Comparison of ENCODE assay signal across 12 mouse cellular contexts in the genomic region with DNA sequence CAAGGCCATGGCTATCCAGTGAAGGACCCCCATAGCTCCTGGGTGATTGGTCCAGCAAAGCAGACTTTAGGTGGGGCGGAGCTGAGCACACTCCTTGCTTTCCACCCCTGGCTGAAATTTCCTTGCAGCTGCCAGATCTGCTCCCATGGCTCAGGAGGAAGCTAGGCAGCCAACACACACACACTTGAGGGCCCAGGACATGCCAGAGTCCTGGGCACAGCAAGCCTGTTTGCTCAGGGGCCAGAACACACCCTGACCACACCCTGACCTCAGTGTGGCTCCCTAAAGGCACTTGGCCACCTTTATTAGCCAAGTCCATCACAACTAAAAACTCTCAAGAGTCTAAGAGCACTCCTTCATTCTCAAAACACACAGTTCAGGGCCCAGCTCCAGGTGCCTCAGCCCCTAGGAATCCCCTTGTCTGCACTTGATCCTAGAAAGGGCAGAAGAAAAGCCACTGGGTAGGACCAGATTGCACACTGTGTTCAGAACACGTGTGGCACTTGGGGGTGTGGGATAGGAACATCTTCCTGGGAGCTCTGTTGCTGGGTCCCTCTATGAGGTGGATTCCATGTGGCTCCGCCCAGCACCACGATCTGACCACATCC. TPM values are rescaled to one million over a fixed set of nuclear protein-coding genes. Genes with fewer than 3 reads are reported as not detected.
DNase-seq lines count a peak whose midpoint lies in the region; ATAC-seq lines count a peak whose summit lies in the region.
"Had no signal": no experiment of that assay in that cellular context is flagged by ENCODE, and none has a peak within 500 bp of the region (broad histone marks: within the 10 kb centered on the region; RNA-seq: fewer than 3 reads in every experiment).

No protein-coding gene starts in this region.

- no peaks in the 10 kb centered on the region for H3K9me3 ChIP-seq in embryonic facial prominence, embryonic 13.5 days
- H3K9me3 ChIP-seq in embryonic facial prominence, embryonic 10.5 days = no peaks in the 10 kb centered on the region
- H3K9me3 ChIP-seq in stomach, embryonic 14.5 days (ENCODE audit: control insufficient read depth, low read depth, low read length) = no peaks in the 10 kb centered on the region
- H3K9me3 ChIP-seq: forebrain, embryonic 12.5 days; liver, embryonic 15.5 days had no signal

- ATAC-seq in embryonic facial prominence, embryonic 13.5 days (ENCODE audit: insufficient number of reproducible peaks, insufficient read depth, low FRiP score, low TSS enrichment, low read depth) = no peak
- peak; percentile 35; the same call in 1 of the 2 replicates for ATAC-seq in stomach, embryonic 14.5 days (ENCODE audit: insufficient number of reproducible peaks, insufficient read depth, low FRiP score, low read depth)
- no peak for ATAC-seq in monocyte, adult 5-6 weeks (replicated peaks; ENCODE audit: insufficient number of reproducible peaks, low FRiP score, low TSS enrichment, poor library complexity, severe bottlenecking)
- ATAC-seq: hindbrain, embryonic 16.5 days had no signal

- no peak for DNase-seq in embryonic facial prominence, embryonic 10.5 days (ENCODE audit: low spot score)
- peak; percentile 2 for DNase-seq in ovary, postnatal 36 days (ENCODE audit: low spot score)
- no peak for DNase-seq in ovary, postnatal 10 days (ENCODE audit: low spot score)
- peak; percentile 91 to 94 for DNase-seq in lung, adult 18-20 months
- DNase-seq in adrenal gland, adult (ENCODE audit: inconsistent age in 2 of 2, low spot score in 1 of 2) = no peak
- DNase-seq: adrenal gland, adult 2 months had no signal

- no peak overlapping the region for H3K4me3 ChIP-seq in embryonic facial prominence, embryonic 13.5 days
- no peak overlapping the region for H3K4me3 ChIP-seq in embryonic facial prominence, embryonic 10.5 days
- H3K4me3 ChIP-seq in stomach, embryonic 14.5 days (ENCODE audit: low read depth, low read length) = no peak overlapping the region
- H3K4me3 ChIP-seq: forebrain, embryonic 12.5 days; liver, embryonic 15.5 days had no signal

- H3K9ac ChIP-seq in embryonic facial prominence, embryonic 13.5 days = no peak overlapping the region
- H3K9ac ChIP-seq in stomach, embryonic 14.5 days (replicated peaks; ENCODE audit: low read depth, low read length) = no peak overlapping the region
- H3K9ac ChIP-seq: forebrain, embryonic 12.5 days; liver, embryonic 15.5 days had no signal

- 77% methylated on average over 4 of the region's 4 CpGs for WGBS in embryonic facial prominence, embryonic 13.5 days
- WGBS in embryonic facial prominence, embryonic 10.5 days = 87% methylated on average over 4 of the region's 4 CpGs
- 78% methylated on average over 4 of the region's 4 CpGs for WGBS in stomach, embryonic 14.5 days

- H3K4me2 ChIP-seq in embryonic facial prominence, embryonic 13.5 days = no peak overlapping the region
- no peak overlapping the region for H3K4me2 ChIP-seq in stomach, embryonic 14.5 days (replicated peaks; ENCODE audit: low read depth, low read length)
- H3K4me2 ChIP-seq: forebrain, embryonic 12.5 days; liver, embryonic 15.5 days had no signal

- H3K36me3 ChIP-seq in embryonic facial prominence, embryonic 13.5 days = no peaks in the 10 kb centered on the region
- H3K36me3 ChIP-seq in embryonic facial prominence, embryonic 10.5 days (replicated peaks) = no peaks in the 10 kb centered on the region
- no peaks in the 10 kb centered on the region for H3K36me3 ChIP-seq in stomach, embryonic 14.5 days (ENCODE audit: control insufficient read depth, insufficient read depth, low read length)
- H3K36me3 ChIP-seq: forebrain, embryonic 12.5 days; liver, embryonic 15.5 days had no signal

- H3K27ac ChIP-seq in embryonic facial prominence, embryonic 13.5 days = peak overlapping the region; percentile 29
- no peak overlapping the region for H3K27ac ChIP-seq in embryonic facial prominence, embryonic 10.5 days (replicated peaks)
- H3K27ac ChIP-seq in stomach, embryonic 14.5 days (ENCODE audit: low read length) = peak overlapping the region; percentile 61; the same call in 1 of the 2 replicates
- H3K27ac ChIP-seq: forebrain, embryonic 12.5 days; liver, embryonic 15.5 days had no signal

- peaks cover 20% of the 10 kb centered on the region for H3K4me1 ChIP-seq in embryonic facial prominence, embryonic 13.5 days
- peaks cover 24% of the 10 kb centered on the region for H3K4me1 ChIP-seq in embryonic facial prominence, embryonic 10.5 days
- H3K4me1 ChIP-seq in stomach, embryonic 14.5 days (ENCODE audit: control insufficient read depth, insufficient read depth, low read length) = peaks cover 28% of the 10 kb centered on the region

- no peaks in the 10 kb centered on the region for H3K27me3 ChIP-seq in embryonic facial prominence, embryonic 13.5 days
- H3K27me3 ChIP-seq in embryonic facial prominence, embryonic 10.5 days (replicated peaks; ENCODE audit: low read depth, poor library complexity, severe bottlenecking) = no peaks in the 10 kb centered on the region
- H3K27me3 ChIP-seq in stomach, embryonic 14.5 days (ENCODE audit: control insufficient read depth, insufficient read depth, low read length) = no peaks in the 10 kb centered on the region
- H3K27me3 ChIP-seq: forebrain, embryonic 12.5 days; liver, embryonic 15.5 days had no signal

RNA-seq across cellular contexts. Expression of a gene that starts 41.7 kb away (rescaled TPM):
- polyA plus RNA-seq in embryonic facial prominence, embryonic 13.5 days (2015; fragmentation: Nextera tagmentation; extraction: Ambion mirVana) = 15.6 and 17.1 TPM in 2 replicates
- polyA plus RNA-seq in embryonic facial prominence, embryonic 10.5 days (2016; fragmentation: Nextera tagmentation; extraction: Ambion mirVana) = 12.7 and 15.5 TPM in 2 replicates
- polyA plus RNA-seq in stomach, embryonic 14.5 days (2014; fragmentation: Nextera tagmentation; extraction: Ambion mirVana) = 19.7 and 20.8 TPM in 2 replicates
- 146 to 224 TPM (median 193 TPM) in 3 replicates for total RNA-seq in monocyte, adult 5-6 weeks (2017)

Comparison
In these comparisons a context has a peak if more than half of its experiments do, and no peak if none do; other contexts are left out.
1. DNase-seq: peak in ovary, postnatal 36 days (single experiment) and lung, adult 18-20 months (2 of 2); none in embryonic facial prominence, embryonic 10.5 days (single experiment), ovary, postnatal 10 days (single experiment) and adrenal gland, adult (0 of 2).